Mouse (Mus musculus) G1E (cell line): Measurements from ENCODE around the gene Nup160.

Experiments
- CTCF ChIP-seq: IDR thresholded peaks from 2 replicates; pipeline ENCODE4 v1.5.1; 2012; ENCODE audit warnings: low read depth, low read length, inconsistent platforms, mixed read lengths
- POLR2AphosphoS5 ChIP-seq: IDR thresholded peaks from 2 replicates; pipeline ENCODE4 v1.6.1; 2012; ENCODE audit warnings: low read depth, low read length, inconsistent platforms; ENCODE audit not compliant: insufficient replicate concordance

DNA sequence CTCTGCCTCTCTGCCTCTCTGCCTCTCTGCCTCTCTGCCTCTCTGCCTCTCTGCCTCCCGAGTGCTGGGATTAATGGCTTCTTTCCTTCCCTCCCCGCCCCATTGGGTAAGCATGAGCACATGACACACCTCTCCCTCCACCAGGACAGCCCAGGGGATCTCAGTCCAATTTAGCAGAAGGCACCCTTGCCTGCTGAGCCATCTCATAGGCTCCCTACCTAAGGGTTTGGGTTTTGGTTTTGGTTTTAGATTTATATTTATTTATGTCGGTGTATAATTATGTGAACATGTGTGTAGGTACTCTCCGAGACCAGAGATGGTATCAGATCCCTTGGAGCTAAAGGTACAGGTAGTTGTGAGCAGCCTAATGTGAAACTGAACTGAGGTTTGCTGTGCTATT, 24.0 kb upstream of the Nup160 start:
- TF ChIP-seq CTCF (no peak), POLR2AphosphoS5 (no peak)
